Mouse (Mus musculus) MEL (cell line): ENCODE results near the gene Mau2.

ENCODE experiments used
- CHD2 ChIP-seq: IDR thresholded peaks from 2 replicates; pipeline ENCODE4 v1.6.1; 2011; ENCODE audit warnings: low read length, improper control_type of control experiment
- CTCF ChIP-seq, 3 experiments: IDR thresholded peaks in 2 of 3; conservative IDR thresholded peaks in 1 of 3; 2 replicates each; pipeline ENCODE4 v1.5.1; 2011 to 2012; ENCODE audit warnings: low read length in 3 of 3, low read depth in 2 of 3, mild to moderate bottlenecking in 2 of 3, improper control_type of control experiment in 1 of 3, inconsistent platforms in 1 of 3, mixed read lengths in 1 of 3, moderate library complexity in 1 of 3; ENCODE audit not compliant: control insufficient read depth in 1 of 3, insufficient read depth in 1 of 3, poor library complexity in 1 of 3, severe bottlenecking in 1 of 3
- EP300 ChIP-seq, 2 experiments: IDR thresholded peaks; 2 replicates each; pipeline ENCODE4 v1.6.1; 2011; ENCODE audit warnings: improper control_type of control experiment in 2 of 2, low read length in 2 of 2, low read depth in 1 of 2, mild to moderate bottlenecking in 1 of 2
- JUND ChIP-seq: IDR thresholded peaks from 2 replicates; pipeline ENCODE4 v1.6.1; 2011; ENCODE audit warnings: low read depth, mild to moderate bottlenecking, improper control_type of control experiment, low read length
- POLR2AphosphoS2 ChIP-seq: IDR thresholded peaks from 2 replicates; pipeline ENCODE4 v1.6.1; 2011; ENCODE audit warnings: low read length, improper control_type of control experiment
- RCOR1 ChIP-seq: IDR thresholded peaks from 2 replicates; pipeline ENCODE4 v1.6.1; 2012; ENCODE audit warnings: low read depth, mild to moderate bottlenecking, inconsistent platforms, low read length, improper control_type of control experiment
- UBTF ChIP-seq: IDR thresholded peaks from 2 replicates; pipeline ENCODE4 v1.6.1; 2012; ENCODE audit warnings: low read depth, mild to moderate bottlenecking, inconsistent platforms, low read length, improper control_type of control experiment, moderate library complexity, borderline replicate concordance; ENCODE audit not compliant: insufficient read depth
- ZNF384 ChIP-seq: IDR thresholded peaks from 2 replicates; pipeline ENCODE4 v1.6.1; 2012; ENCODE audit warnings: low read depth, mild to moderate bottlenecking, inconsistent platforms, low read length, improper control_type of control experiment

- TF ChIP-seq UBTF (no peak), EP300 (IDR thresholded peaks at IDR 0.05; ENCODE audit: low read depth in 1 of 2, low read length in 2 of 2) (no peak), RCOR1 (no peak), ZNF384 (no peak), CTCF (IDR thresholded peaks at IDR 0.05 in 2 of 3, conservative IDR thresholded peaks at IDR 0.05 in 1 of 3; ENCODE audit: control insufficient read depth in 1 of 3, insufficient read depth in 1 of 3, low read depth in 2 of 3, low read length in 3 of 3, poor library complexity in 1 of 3, severe bottlenecking in 1 of 3) (no peak), JUND (no peak), CHD2 (no peak), POLR2AphosphoS2 (no peak)
These were observed 41.9 kb upstream of the Mau2 start for GRCm38 (mm10) chr8:70084191-70085065.
